Mouse (Mus musculus) brain, embryonic 18.5 days (tissue): ENCODE measurements around the gene Tmem132d.

Source experiments
- DNase-seq: peaks from one replicate; pipeline ENCODE4 v3.0.0-alpha.2; 2012; ENCODE audit warnings: low read depth, low spot score

Gene Tmem132d

GRCm38 (mm10) chr5:128432916-128433315, at the start of gene Tmem132d:
Tmem132d (minus strand) TSS chr5:128433077.
- no peak for DNase-seq

- DNase-seq: no peak
These were observed 47.9 kb upstream of the Tmem132d start for GRCm38 (mm10) chr5:128480816-128481215.

GRCm38 (mm10) chr5:128475372-128475771, 42.5 kb upstream of the Tmem132d start:
- DNase-seq: no peak

GRCm38 (mm10) chr5:128469812-128470211, 36.9 kb upstream of the Tmem132d start:
- no peak for DNase-seq

- DNase-seq: no peak
These were observed 31.6 kb upstream of the Tmem132d start for GRCm38 (mm10) chr5:128464514-128464913.

GRCm38 (mm10) chr5:128460605-128461004, 27.7 kb upstream of the Tmem132d start:
- DNase-seq: no peak

- DNase-seq: no peak
These were observed 22.9 kb upstream of the Tmem132d start for GRCm38 (mm10) chr5:128455732-128456131.

- DNase-seq: no peak
These were observed 19.3 kb upstream of the Tmem132d start for GRCm38 (mm10) chr5:128452196-128452595.

GRCm38 (mm10) chr5:128450808-128451207, 17.9 kb upstream of the Tmem132d start:
- DNase-seq: no peak

- DNase-seq: no peak
These were observed 12.0 kb upstream of the Tmem132d start for GRCm38 (mm10) chr5:128444876-128445275.

- no peak for DNase-seq
These were observed 11.0 kb upstream of the Tmem132d start for GRCm38 (mm10) chr5:128443848-128444247.

- no peak for DNase-seq
These were observed 8.2 kb upstream of the Tmem132d start for GRCm38 (mm10) chr5:128441121-128441520.

GRCm38 (mm10) chr5:128439828-128440227, 7.0 kb upstream of the Tmem132d start:
- no peak for DNase-seq

GRCm38 (mm10) chr5:128438078-128438477, 5.2 kb upstream of the Tmem132d start:
- no peak for DNase-seq

- DNase-seq: no peak
These were observed 4.0 kb upstream of the Tmem132d start for GRCm38 (mm10) chr5:128436909-128437308.

- DNase-seq: no peak
These were observed 2.8 kb upstream of the Tmem132d start for GRCm38 (mm10) chr5:128435683-128436082.

- no peak for DNase-seq
These were observed 909 bp upstream of the Tmem132d start for GRCm38 (mm10) chr5:128433786-128434185.

- no peak for DNase-seq
These were observed 455 bp downstream of the Tmem132d start for GRCm38 (mm10) chr5:128432422-128432821.

- DNase-seq: no peak
These were observed 8.2 kb downstream of the Tmem132d start for GRCm38 (mm10) chr5:128424636-128425035.

- DNase-seq: no peak
These were observed 8.7 kb downstream of the Tmem132d start for GRCm38 (mm10) chr5:128424213-128424612.

GRCm38 (mm10) chr5:128422090-128422489, 10.8 kb downstream of the Tmem132d start:
- no peak for DNase-seq

GRCm38 (mm10) chr5:128418149-128418710, 14.6 kb downstream of the Tmem132d start:
- DNase-seq: no peak

- no peak for DNase-seq
These were observed 18.8 kb downstream of the Tmem132d start for GRCm38 (mm10) chr5:128414056-128414455.

GRCm38 (mm10) chr5:128412306-128412705, 20.6 kb downstream of the Tmem132d start:
- DNase-seq: no peak
